Mouse (Mus musculus) lung, postnatal 10 days (tissue): ENCODE results near the gene Pdzrn3.

Experiments
- DNase-seq: peaks from one replicate; pipeline ENCODE4 v3.0.0; 2021

The Pdzrn3 gene

GRCm38 (mm10) chr6:101287566-101288173 lies 90.0 kb downstream of the Pdzrn3 start:
- no peak for DNase-seq

- DNase-seq = no peak
These were observed 90.6 kb downstream of the Pdzrn3 start for GRCm38 (mm10) chr6:101287077-101287476.

- DNase-seq = no peak
These were observed 93.2 kb downstream of the Pdzrn3 start for GRCm38 (mm10) chr6:101284368-101284955.

GRCm38 (mm10) chr6:101283891-101284290 lies 93.8 kb downstream of the Pdzrn3 start:
- no peak for DNase-seq

GRCm38 (mm10) chr6:101281644-101282043 lies 96.1 kb downstream of the Pdzrn3 start:
- peak; percentile 28 for DNase-seq

- peak; percentile 41 for DNase-seq
These were observed 96.9 kb downstream of the Pdzrn3 start for GRCm38 (mm10) chr6:101280811-101281218.

GRCm38 (mm10) chr6:101278286-101278932 lies 99.3 kb downstream of the Pdzrn3 start:
- peak; percentile 54 for DNase-seq

- DNase-seq = no peak
These were observed 101.4 kb downstream of the Pdzrn3 start for GRCm38 (mm10) chr6:101276261-101276660.

GRCm38 (mm10) chr6:101275806-101276205 lies 101.9 kb downstream of the Pdzrn3 start:
- DNase-seq = no peak

- peak; percentile 30 for DNase-seq
These were observed 102.9 kb downstream of the Pdzrn3 start for GRCm38 (mm10) chr6:101274846-101275245.

GRCm38 (mm10) chr6:101272256-101272655 lies 105.4 kb downstream of the Pdzrn3 start:
- DNase-seq = no peak

- no peak for DNase-seq
These were observed 106.1 kb downstream of the Pdzrn3 start for GRCm38 (mm10) chr6:101271378-101272135.

GRCm38 (mm10) chr6:101270095-101270826 lies 107.4 kb downstream of the Pdzrn3 start:
- DNase-seq = no peak

- DNase-seq = no peak
These were observed 108.2 kb downstream of the Pdzrn3 start for GRCm38 (mm10) chr6:101269335-101270094.

GRCm38 (mm10) chr6:101268266-101268665 lies 109.4 kb downstream of the Pdzrn3 start:
- no peak for DNase-seq

GRCm38 (mm10) chr6:101266787-101267186 lies 110.9 kb downstream of the Pdzrn3 start:
- peak; percentile 89 for DNase-seq

- DNase-seq = no peak
These were observed 114.2 kb downstream of the Pdzrn3 start for GRCm38 (mm10) chr6:101263544-101263943.

- DNase-seq = peak; percentile 72
These were observed 116.2 kb downstream of the Pdzrn3 start for GRCm38 (mm10) chr6:101261513-101261912.

GRCm38 (mm10) chr6:101259411-101259810 lies 118.3 kb downstream of the Pdzrn3 start:
- DNase-seq = no peak

GRCm38 (mm10) chr6:101257418-101257817 lies 120.3 kb downstream of the Pdzrn3 start:
- no peak for DNase-seq

- no peak for DNase-seq
These were observed 123.0 kb downstream of the Pdzrn3 start for GRCm38 (mm10) chr6:101254652-101255051.
